Mouse (Mus musculus) heart, postnatal 36 days (tissue): ENCODE measurements at regions not wholly inside any gene's neighbourhood (a gene's known extent, or its start where the extent isn't known, plus 50 kb on each side); places are given as distances from the start of the nearest gene placed in this dataset.

ENCODE experiments used
- DNase-seq, 2 experiments: peaks; one replicate each; pipeline ENCODE4 v3.0.0; 2021 to 2022
- intact Hi-C: fragments of 180-260 bp; cut with DNase I; formaldehyde crosslinking; loops from one replicate; pipeline ENCODE4 v1.15.1; 2025

DNA sequence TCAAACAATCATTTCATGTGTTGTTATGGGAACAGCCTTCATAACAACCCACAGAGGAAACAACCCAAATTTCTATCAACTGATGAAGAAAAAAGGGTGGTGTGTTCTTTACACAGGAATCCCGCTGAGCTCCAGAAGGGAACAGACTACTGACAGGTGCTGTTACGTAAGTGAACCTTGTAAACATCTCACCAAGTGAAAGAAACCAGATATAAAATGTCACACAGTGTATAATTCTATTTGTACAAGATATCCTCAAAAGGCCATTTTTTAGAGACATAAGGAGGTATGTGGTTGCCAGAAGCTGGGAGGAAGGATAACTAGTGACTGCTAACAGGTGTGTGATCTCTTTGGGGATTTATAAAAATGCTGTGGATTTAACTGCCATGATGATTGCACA lies 119.9 kb downstream of the Plod2 start:
- DNase-seq, result no peak
- intact Hi-C loops, result no loop called here

DNA sequence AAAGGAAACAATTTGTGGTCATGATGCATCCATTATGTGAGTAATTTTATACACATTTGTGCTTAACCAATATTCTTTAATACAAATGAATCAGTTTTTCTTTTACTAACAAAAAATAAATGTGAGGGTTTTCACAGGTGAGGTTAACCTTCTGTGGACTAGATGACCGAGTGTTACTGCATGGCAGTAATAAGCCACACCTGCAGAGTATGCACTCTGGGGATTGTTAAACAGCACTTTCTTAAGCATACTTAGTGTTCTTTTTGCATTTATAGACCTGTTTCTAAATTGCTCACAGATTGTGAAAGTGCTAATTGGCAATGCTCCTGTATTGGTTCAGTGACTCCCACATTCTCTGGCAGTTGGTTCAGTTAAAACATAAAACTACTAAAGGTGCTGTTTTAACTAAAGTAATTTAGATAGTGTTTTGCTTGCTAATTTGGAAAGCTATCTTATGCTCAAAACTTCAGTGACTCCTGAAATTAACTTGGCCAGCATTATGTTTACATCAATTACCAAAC lies 125.4 kb downstream of the Plod2 start:
- intact Hi-C loops, result no loop called here
- no peak for DNase-seq

GRCm38 (mm10) chr9:92671966-92672365 lies 129.9 kb downstream of the Plod2 start:
- intact Hi-C loops, result no loop called here
- DNase-seq, result no peak

DNA sequence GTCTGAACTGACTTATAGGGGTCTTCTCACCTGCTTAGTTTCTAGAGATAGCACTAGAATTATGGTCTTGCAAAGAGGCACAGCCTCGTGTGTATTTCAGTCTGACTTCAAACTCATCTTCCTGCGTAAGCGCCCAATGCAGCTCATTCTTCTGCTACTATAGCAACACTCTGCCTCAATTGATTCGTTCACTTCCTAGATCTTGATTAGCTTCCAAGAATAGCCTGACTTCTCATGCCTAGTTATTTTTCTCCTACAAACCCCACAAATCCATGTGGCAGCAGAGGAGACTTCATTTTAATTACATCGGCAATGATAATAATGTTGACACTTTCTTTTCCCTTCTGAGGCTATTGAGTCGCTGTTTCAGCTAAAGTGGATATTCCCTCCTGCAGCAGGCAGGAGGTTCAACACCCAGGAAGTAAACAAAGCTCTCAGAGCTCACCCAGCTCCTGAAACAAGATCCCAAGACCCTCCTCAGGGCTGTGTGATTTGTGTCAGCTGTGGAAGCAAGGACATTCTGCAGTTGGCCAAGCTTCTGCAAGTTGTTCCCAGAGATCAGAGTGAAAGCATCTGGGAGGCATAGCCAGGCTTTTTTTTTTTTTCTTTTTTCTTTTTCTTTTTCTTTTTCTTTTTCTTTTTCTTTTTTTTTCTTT lies 152.5 kb downstream of the Plod2 start:
- intact Hi-C loops, result no loop called here
- DNase-seq, result peak in 1 of 2 experiments; percentile 8

DNA sequence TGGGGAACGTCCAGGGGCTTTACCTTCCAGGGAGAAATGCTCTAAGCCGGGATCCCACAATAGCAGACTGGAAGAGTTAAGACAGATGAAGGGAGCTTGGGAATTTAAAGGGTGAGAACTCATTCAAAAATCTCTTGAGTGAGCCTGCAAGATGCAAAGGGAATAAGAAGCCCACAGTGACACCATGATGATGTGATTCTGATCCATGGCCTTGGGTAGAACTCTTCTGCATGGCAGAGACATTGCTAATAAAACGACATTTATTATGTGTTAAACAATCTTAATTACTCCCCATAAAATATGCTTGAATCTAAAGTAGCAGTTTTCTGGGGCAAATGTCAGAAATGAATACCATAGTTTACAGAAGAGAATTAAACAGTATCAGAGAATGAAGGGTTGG lies 155.9 kb downstream of the Plod2 start:
- no peak for DNase-seq
- intact Hi-C loops, result no loop called here

DNA sequence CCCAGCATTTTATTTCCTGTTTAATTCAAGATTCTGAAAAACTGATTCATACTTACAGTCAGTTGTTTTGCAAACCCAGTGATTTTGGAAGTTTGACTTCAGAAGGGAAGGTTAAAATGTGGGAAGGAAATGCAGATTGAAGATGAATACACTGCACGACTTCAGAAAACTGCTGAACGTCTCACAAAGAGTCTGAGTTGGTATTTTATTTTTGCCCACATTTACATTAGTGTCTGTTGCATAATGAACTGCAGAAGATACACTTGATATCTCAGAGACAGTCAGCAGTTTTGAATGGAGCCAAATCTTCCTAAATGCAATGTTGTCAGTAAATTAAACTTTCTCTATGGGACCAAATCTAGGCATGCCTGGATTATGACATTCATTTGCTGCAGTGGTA lies 162.7 kb downstream of the Plod2 start:
- intact Hi-C loops, result no loop called here
- no peak for DNase-seq

GRCm38 (mm10) chr9:92707011-92707410 lies 165.0 kb downstream of the Plod2 start:
- intact Hi-C loops, result no loop called here
- DNase-seq, result no peak

DNA sequence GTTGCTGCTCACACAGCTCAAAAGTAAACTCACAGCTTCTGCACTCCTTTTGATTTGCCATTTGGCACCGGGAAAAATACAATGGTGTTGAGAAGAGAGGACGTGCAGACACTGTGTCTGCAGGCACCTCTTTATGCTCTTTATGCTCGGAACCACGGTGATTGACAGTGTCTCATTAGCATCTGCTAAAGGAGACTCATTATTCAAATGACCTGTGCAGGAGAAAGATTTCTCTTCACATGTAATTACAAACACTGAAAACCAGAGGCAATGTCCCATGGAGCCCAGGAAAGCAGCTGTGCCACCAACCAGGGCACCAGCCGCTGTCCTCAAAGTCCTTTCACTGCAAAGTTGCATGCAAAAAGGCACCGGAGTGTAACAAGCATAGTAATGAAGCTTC lies 175.2 kb downstream of the Plod2 start:
- DNase-seq, result no peak
- intact Hi-C loops, result no loop called here

- intact Hi-C loops, result no loop called here
- no peak for DNase-seq
These were observed 176.3 kb downstream of the Plod2 start for GRCm38 (mm10) chr9:92718337-92718736.

DNA sequence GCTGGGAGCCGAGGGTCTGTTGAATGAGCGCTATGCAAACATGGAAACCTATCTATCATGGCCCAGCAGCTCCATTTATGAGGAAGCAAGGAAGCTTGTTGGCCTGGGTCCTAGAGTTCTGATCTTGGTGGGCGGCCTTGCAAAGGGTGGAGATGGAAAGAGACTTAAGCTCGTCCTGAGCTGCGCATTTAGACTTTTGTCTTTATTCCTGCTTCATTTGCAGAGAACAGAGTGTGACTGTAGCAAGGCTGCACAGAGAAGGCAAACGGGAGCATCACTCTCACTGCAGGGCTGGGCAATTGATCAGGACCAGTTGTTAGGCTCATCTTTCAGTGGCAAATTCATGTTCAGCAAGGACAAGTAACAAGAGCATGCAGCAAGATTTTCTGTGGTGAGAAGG lies 177.2 kb downstream of the Plod2 start:
- DNase-seq, result peak in 1 of 2 experiments; percentile 2
- intact Hi-C loops, result no loop called here

DNA sequence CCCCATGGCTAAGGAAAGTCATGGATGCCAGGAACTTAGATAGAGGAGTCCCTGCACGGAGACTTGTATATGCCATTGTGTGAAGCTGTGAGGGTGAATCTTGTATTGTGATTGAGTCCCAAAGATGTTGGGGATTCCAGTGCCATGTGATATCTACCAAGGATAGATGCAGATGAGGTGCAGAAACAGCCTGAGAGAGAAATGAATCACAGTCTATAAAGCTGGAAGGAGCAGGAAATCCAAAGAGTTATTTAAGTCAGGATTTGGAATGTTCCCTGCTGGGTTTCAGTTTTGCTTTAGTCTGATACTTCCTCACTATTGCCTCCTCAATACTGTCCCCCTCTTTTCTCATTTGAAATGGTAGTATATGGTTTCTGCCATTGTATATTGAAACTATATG lies 186.8 kb downstream of the Plod2 start:
- intact Hi-C loops, result no loop called here
- no peak for DNase-seq

- intact Hi-C loops, result no loop called here
- DNase-seq, result no peak
These were observed 189.4 kb downstream of the Plod2 start for GRCm38 (mm10) chr9:92731396-92731795.

- intact Hi-C loops, result no loop called here
- no peak for DNase-seq
These were observed 225.5 kb downstream of the Plod2 start for GRCm38 (mm10) chr9:92767532-92767931.

DNA sequence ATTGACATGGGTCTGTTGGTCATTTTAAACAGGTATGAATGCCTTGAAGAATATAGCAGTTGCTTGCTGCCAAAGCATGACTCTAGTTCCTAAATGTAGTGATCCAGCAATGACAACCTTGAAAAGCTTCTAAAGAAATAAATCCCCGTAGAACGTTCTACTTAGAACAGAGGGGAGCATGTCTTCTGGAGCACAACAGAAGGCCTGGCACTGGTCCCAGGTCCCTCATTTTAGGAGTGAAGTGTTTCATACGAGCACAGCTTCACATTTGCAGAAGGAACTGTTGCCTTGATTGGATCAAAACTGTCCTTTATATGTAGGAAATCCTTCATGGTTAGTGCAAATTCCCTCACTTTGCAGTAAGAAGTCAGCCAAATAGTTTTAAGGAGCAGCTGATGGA lies 226.4 kb downstream of the Plod2 start:
- intact Hi-C loops, result no loop called here
- DNase-seq, result no peak

- peak in 1 of 2 experiments; percentile 33 for DNase-seq
- intact Hi-C loops, result no loop called here
These were observed 227.5 kb downstream of the Plod2 start for GRCm38 (mm10) chr9:92769528-92769927.

DNA sequence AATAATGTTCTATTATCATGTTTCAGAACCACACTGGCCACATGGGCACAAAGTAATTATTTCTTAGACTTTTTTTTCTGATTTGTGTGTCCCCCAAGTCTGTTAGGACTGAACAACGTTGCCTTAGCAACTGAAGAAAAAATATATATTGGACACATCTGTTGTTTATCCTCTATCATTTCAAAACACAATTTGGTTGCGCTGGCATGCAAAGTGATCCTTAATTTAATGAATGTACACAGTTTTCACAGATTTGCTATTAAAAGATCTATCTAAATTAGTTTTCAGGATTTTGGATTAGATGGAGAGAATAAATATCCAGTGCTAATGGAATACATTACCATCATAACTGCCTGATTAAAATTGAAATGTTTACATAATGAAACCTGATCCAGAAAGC lies 229.0 kb downstream of the Plod2 start:
- intact Hi-C loops, result no loop called here
- DNase-seq, result no peak

DNA sequence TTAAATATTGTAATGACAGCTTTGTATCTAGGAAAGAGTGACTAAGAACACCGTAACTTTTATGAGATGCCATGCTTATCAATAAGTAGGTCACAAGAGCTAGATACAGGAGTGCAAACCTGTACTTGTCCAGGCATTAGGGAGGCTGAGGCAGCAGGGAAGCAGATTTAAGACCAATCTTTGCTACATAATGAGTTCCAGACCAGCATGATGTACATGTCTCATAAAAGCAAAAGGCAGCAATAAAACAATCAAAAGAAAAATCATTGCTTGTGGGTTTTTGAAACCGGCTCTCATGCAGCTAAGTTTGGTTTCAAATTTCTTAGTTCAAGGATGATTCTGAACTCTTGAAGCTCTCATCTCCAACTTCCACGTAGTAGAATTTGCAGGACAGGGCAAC lies 229.7 kb downstream of the Plod2 start:
- intact Hi-C loops, result no loop called here
- DNase-seq, result no peak

GRCm38 (mm10) chr9:92782922-92783454 lies 241.0 kb downstream of the Plod2 start:
- no peak for DNase-seq
- intact Hi-C loops, result no loop called here

DNA sequence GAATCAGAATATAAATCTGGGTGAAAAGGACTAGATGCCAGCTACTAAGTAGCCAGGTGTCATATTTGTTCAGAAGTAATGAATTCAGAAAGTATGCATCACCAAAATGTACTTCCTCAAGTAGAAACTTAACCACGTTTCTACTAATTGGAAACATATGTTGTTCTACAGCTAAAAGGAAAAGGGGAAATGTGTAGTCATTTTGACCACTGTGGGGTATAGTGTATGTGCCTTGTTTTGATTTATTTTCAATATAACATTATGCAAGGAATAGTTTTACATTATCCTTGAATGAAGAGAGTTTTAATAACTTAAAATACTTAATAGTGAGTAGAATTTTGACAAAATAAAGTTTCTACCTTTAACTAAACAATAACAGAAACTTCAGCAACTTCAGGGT lies 257.7 kb downstream of the Plod2 start:
- intact Hi-C loops, result no loop called here

GRCm38 (mm10) chr9:92809469-92809868 lies 267.4 kb downstream of the Plod2 start:
- no peak for DNase-seq

More for the DNA sequence above, 257.7 kb downstream of the Plod2 start:
- no peak for DNase-seq

DNA sequence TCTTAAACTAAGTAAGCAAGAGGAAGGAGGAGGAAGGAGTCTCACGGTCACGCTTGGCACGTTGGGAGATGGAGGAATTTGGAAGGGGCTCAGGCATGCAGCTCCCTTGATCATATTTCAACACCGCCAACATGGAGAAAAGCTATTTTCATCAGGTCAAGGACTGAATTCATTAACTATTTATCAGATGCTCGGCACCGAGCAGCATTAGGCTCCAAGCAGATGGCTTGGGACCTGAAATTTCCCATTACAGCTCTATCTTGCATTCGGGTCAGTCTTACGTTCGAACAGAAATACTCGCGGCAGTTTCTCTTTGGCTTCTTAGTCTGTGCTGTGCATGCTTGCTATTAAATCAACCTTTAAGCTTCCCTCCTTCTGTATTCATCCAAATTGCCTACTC lies 278.7 kb downstream of the Plod2 start:
- intact Hi-C loops, result no loop called here
- no peak for DNase-seq

More at GRCm38 (mm10) chr9:92809469-92809868, 267.4 kb downstream of the Plod2 start:
- intact Hi-C loops, result no loop called here

DNA sequence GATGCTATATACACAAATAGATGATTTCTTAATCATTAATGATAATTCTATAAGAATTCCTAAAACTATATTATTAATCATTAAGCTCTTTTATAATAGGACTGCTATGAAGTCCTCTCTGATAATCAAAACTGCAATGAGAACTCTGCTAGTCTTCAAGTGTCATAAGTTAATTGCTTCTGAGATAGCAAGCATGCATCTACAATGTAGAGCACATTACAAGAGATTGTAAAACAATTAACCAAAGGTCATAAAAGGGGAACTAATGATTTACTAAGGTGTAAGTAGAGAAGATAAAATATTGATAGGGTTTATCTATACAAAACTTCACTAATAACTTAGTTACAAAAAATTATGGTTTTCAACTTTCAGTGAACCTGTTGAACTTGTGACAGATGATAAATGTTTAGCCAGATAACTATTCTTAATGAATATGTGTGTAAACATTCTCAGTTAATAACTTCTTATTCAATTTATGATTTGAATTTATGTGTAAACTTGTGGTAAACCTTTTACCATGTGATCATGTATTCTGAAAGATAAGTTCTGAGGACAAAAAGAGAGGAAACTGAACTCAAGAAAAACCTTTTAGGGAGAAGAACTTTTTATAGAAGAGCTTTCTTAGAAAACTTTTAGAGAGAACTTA lies 284.8 kb downstream of the Plod2 start:
- intact Hi-C loops, result no loop called here
- DNase-seq, result no peak
